Mouse (Mus musculus) cortical plate, adult 2 months (tissue): Measurements from ENCODE around the gene Pld5.

ENCODE experiments used
- CTCF ChIP-seq: fragments of 200-500 bp; IDR thresholded peaks from 2 replicates; pipeline ENCODE4 v1.5.1; 2011; ENCODE audit warnings: mild to moderate bottlenecking, control low read depth, low read length; ENCODE audit not compliant: insufficient read depth; ENCODE audit errors: extremely low read depth
- POLR2A ChIP-seq: fragments of 200-500 bp; IDR thresholded peaks from 2 replicates; pipeline ENCODE4 v1.6.1; 2011; ENCODE audit warnings: mild to moderate bottlenecking, low read length, control low read depth; ENCODE audit not compliant: insufficient read depth; ENCODE audit errors: extremely low read depth

- no peak for TF ChIP-seq POLR2A
- TF ChIP-seq CTCF, result no peak
Measured at GRCm38 (mm10) chr1:176011072-176011471, 264.0 kb downstream of the Pld5 start.
